Mouse (Mus musculus) fat pad, adult 2 months (tissue): ENCODE measurements around the gene Zfp91.

Experiments
- DNase-seq: peaks from one replicate; pipeline ENCODE4 v3.0.0-alpha.2; 2011; ENCODE audit warnings: low read depth, low spot score; ENCODE audit errors: extremely low read depth

Zfp91 gene

GRCm38 (mm10) chr19:12795511-12796327, at the start of gene Zfp91, which contains the start of gene Lpxn:
Zfp91 (minus strand) TSS chr19:12796126.
Lpxn (plus strand) TSS chr19:12796193.
- peak; percentile 92 for DNase-seq

DNA sequence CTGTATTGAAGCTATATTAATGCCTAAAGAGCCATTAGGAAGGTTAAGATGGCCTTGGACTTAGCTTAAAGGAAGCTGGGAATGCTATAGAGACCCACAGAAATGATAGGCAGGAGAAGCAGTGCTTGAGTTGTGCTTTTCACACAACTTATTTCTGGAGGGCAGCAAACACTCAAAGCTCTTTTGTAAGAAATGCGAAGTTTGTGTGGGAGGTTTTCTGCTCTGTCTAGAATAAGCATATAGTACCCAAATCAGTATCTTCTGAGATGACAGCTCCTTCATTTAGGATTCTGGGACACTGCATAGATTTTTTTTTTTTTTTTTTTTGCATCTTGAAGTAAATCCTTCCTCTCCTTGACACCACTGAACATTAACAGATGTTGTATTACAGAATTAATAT, 42.6 kb upstream of the Zfp91 start:
- DNase-seq = no peak

- no peak for DNase-seq
Observed at GRCm38 (mm10) chr19:12833625-12834024, 37.7 kb upstream of the Zfp91 start.

DNA sequence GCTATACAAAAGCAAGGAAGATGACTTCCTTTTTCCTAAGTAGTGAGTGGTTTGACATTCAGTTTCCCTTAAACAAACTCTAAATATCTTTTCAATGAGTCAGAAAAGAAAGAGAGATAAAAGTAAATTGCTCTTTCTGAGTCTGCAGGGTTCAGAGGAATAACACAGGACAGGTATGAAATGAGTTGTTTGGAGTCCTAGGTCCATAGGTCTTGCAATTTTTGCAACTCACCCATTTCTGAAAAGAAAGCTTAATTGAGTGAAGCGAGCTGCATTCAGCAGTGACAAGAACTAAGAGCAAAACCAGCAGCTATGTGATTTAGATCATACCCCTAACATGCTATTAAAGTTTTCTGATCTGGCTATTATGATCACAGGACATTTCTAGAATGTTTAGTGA, 35.6 kb upstream of the Zfp91 start:
- DNase-seq = no peak

- no peak for DNase-seq
Observed at GRCm38 (mm10) chr19:12830823-12831430, 35.0 kb upstream of the Zfp91 start.

- DNase-seq = no peak
Observed at GRCm38 (mm10) chr19:12824549-12824948, 28.6 kb upstream of the Zfp91 start.

DNA sequence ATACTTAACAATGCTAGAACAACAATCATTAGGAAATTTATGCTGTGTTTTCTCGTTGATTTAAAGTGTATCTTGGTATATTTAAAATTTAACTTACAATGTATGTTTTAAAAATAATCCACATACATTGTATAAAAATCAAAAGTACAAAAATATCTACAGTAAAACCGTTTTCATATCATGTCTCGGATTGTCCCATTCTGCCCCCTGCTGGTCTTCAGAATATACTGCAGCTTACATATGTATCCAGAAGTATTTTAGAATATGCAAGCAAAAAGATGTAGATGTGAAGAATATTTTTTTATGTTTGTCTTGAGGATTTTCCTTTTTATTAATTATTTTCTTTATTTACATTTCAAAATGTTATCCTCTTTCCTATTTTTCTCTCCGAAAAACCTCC, 24.5 kb upstream of the Zfp91 start:
- DNase-seq = no peak

GRCm38 (mm10) chr19:12818507-12818906, 22.6 kb upstream of the Zfp91 start:
- DNase-seq = no peak

- no peak for DNase-seq
Observed at GRCm38 (mm10) chr19:12813883-12814282, 18.0 kb upstream of the Zfp91 start.

DNA sequence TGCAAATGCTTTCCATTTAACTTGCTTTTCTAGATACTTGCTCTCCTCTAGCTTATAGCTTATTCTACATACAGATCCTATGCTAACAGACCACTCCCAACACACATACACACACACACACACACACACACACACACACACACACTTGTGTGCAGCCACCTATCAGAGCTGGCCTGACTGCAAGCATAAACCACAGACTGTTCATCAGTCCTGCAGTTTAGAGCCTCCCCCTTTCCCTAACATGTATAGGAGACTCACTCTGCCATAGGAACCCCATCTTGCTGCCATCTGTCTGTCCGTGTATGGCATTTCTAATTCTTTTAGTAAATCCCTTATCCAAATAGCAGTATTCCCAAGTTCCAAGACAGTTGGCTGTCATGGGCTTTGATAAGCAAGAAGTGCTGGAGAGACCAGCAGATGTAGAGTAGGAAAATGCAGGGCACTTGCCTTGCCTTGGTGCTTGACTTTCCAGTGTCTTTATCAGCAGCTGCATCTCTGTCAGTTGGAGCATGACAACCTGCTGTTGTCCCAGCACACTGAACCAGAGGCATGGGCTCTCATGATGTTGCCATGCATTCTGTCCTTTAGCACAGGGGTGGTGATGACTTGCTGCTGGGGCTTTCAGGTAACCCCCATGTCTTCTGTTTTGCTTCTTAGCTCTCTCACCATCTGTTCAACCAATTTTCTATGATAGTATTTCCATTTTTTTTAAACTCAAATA, 16.9 kb upstream of the Zfp91 start:
- DNase-seq = no peak

DNA sequence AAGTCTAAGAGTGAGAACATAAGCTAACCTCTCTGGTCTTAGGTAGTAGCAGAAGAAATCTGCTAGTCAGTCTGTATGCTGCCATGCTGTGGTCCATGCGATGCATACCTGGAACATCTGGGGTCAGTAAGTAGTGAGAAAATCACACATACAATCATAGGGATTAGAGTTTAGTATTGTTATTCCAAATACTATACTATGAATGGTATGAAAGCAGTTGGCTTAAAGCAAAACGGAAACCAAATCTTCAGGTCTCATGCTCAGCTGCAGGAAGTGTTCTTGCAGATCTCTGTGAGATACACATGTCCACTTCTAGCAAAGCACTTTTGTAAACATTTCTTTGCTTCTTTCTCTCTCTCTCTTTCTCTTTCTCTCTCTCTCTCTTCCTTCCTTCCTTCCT, 10.3 kb upstream of the Zfp91 start:
- no peak for DNase-seq

DNA sequence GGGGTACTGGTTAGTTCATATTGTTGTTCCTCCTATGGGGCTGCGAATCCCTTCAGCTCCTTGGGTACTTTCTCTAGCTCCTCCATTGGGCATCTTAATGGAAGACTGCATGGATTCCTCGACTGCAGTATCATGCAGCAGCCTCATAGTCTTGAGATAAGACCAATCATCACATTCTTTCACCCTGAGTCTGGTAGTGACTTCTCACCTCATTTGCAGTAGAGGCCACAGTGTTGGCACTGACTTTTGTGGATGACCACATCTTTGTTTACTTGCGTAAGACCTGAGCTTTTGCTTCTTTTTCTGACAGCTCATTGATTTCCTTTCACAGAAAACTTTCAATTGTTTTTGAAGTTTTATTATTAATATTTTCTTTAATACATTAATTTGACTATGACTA, 9.8 kb upstream of the Zfp91 start:
- DNase-seq = no peak

GRCm38 (mm10) chr19:12804237-12804636, 8.3 kb upstream of the Zfp91 start:
- DNase-seq = no peak

GRCm38 (mm10) chr19:12802830-12803229, 6.9 kb upstream of the Zfp91 start:
- DNase-seq = peak; percentile 50

GRCm38 (mm10) chr19:12801046-12801445, 5.1 kb upstream of the Zfp91 start:
- DNase-seq = no peak

DNA sequence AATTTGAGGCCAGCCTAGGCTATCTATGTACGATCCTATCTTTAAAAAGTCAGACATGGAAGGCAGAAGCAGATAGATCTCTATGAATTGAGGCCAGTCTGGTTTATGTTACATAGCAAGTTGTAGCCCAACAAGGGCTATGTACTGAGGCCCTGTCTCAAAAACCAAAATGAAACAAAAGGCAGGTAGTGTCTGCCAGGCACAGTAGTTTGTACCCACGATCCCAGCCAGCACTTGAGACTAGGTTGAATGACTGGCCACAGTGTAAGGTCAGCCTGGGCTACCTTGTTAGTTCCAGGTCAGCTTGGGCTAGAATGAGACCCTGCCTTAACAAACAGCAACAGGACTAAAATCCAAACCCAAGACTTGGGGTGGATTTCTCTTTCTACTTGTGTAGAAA, 4.7 kb upstream of the Zfp91 start:
- no peak for DNase-seq

DNA sequence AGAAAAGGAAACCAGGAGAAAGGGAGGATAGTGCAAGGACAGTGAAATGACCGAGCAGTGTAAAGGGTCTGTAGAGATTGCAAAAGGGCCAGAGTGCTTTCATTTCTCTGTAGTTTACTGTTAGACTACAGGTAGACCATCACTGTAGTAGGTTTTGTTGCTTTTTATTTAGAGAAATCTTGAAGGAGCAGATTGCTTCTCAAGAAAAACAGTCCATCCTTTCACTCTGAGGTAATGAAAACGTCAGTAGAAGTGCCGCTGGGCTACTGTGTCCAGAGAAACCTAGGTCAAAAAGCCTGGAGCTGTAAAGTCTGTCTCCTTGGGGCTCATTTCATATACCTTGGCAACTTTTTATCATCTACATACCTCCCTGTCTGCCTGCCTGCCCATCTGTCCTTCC, 3.2 kb upstream of the Zfp91 start:
- no peak for DNase-seq

DNA sequence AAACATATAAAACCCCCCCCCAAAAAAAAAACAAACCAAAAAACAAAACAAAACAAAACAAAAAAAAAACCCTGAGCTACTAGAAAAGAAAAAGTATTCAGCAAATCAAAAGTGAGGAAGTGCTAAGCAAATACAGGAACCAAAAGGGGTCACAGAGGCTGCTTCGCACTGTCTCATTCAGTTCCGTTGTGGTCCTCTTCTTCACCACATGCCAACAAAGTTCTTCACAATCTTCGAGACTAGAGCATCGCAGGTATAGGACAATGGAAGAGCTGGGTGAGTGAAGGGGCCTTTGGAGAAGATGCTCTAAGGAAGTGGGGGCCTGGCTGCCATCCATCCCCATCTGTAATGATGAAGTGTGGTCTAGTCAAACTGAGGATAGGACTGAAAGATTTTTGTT, 2.5 kb upstream of the Zfp91 start:
- DNase-seq = no peak

DNA sequence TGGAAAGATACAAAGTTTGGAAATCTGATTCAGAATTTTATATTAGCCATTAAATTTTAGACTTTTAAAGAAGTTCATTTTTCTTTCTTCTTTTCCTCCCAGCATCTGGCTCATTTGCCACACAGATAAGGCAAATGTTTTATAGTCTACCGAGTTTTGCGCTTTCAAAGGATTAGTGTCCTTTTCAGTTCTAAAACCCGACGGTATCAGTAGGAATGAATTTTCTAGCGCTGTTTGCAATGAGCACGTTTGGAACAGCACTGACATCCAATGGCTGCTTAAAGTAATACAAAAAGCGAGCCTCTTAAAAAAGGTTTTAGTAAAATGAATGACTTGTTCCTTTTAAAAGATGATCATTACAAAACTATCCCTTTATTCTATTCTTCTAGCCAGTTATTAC, 1.1 kb upstream of the Zfp91 start:
- no peak for DNase-seq

DNA sequence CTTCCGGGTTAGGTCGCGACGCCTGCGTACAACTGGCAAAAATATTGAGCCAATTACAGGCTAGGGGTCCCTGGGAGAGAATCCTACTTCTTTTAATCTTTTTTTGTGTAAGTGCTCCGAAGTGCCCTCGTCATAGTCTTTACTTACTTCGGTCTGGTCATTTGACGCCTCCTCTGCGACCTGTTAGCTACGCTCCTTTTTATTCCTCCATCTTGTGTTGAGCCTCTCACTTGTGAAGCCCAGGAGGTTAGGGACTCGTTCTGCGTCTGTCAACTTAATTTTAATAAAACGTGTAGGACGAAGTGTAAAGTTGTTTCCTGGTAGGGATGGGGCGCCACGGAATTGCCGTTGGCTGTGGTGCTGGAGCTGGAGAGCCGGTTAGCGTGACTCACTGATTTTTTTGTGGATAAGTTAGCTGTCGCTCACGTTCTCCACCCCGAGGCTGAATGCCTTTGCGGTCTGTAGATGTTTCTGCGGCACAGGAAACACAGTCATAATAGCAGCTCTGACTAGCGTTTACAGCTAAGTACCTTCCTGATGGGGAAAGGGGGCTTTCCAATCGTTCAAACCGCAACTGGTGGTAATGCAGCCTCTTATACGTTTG, 504 bp upstream of the Zfp91 start:
- DNase-seq = peak; percentile 62

- no peak for DNase-seq
Observed at GRCm38 (mm10) chr19:12795110-12795509, 816 bp downstream of the Zfp91 start.
